Mouse (Mus musculus) embryonic fibroblast, embryonic 13.5 days (primary cell): ENCODE results near the gene Rbm17.

Experiments used
- CTCF ChIP-seq: IDR thresholded peaks from 2 replicates; pipeline ENCODE4 v1.5.1; 2011; ENCODE audit warnings: mild to moderate bottlenecking, control low read depth, low read length, moderate library complexity, borderline replicate concordance; ENCODE audit not compliant: insufficient read depth
- POLR2A ChIP-seq: IDR thresholded peaks from 2 replicates; pipeline ENCODE4 v1.6.1; 2011; ENCODE audit warnings: low read depth, mild to moderate bottlenecking, control low read depth, low read length, moderate library complexity

DNA sequence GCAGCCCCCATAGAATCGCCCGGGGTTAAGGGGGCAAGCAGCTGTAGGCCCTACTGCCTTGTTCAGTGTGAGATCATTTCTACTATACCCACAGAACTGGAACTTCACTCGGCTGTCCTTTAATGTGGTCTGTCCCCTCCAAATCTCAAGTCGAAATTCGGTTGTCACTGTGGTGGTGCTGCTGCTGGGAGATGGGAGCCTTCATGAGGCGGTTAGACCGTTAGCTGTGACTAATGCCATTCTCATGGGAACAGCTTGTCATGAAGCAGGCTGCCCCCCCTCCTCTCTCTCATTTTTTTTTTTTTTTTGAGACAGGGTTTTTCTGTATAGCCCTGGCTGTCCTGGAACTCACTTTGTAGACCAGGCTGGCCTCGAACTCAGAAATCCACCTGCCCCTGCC lies 19.2 kb upstream of the Rbm17 start:
- TF ChIP-seq POLR2A: no peak
- no peak for TF ChIP-seq CTCF
